Mouse (Mus musculus) CH12.LX (cell line): Measurements from ENCODE around the gene Prep. TPM values are rescaled to one million over a fixed set of nuclear protein-coding genes. Genes with fewer than 3 reads are reported as not detected.

ENCODE experiments used
- DNase-seq: peaks from one replicate; pipeline ENCODE4 v3.0.0-alpha.2; 2013; ENCODE audit errors: extremely low read depth
- H3K27ac ChIP-seq: 2 replicates; pipeline ENCODE4 v1.5.1; 2012; ENCODE audit warnings: low read depth, mild to moderate bottlenecking, control low read depth, moderate library complexity; ENCODE audit not compliant: insufficient read depth
- H3K27me3 ChIP-seq: replicated peaks from 2 replicates; pipeline ENCODE3; 2012; ENCODE audit warnings: inconsistent platforms
- H3K36me3 ChIP-seq, 2 experiments: replicated peaks in 1 of 2; 2 replicates each; pipeline versions ENCODE3 to v1.6.1; 2012; ENCODE audit warnings: inconsistent platforms in 1 of 2, low read length in 1 of 2, mild to moderate bottlenecking in 1 of 2, mixed read lengths in 1 of 2, moderate library complexity in 1 of 2; ENCODE audit not compliant: control insufficient read depth in 1 of 2, insufficient read depth in 1 of 2
- H3K4me1 ChIP-seq, 2 experiments: 2 replicates each; pipeline ENCODE4 v1.6.1; 2012; ENCODE audit warnings: inconsistent platforms in 1 of 2, moderate library complexity in 1 of 2; ENCODE audit not compliant: insufficient read depth in 2 of 2, control insufficient read depth in 1 of 2
- H3K4me2 ChIP-seq: 2 replicates; pipeline ENCODE4 v1.6.1; 2012; ENCODE audit warnings: low read depth, mild to moderate bottlenecking, control low read depth; ENCODE audit not compliant: poor library complexity, insufficient read depth, severe bottlenecking
- H3K4me3 ChIP-seq, 3 experiments: fragments of 150-350 bp in 1 of 3; sonication (generic) in 1 of 3; replicated peaks in 1 of 3; 2 replicates each; pipeline versions ENCODE3 to v1.5.1; 2011 to 2012; ENCODE audit warnings: low read depth in 2 of 3, low read length in 2 of 3, mild to moderate bottlenecking in 2 of 3, moderate library complexity in 2 of 3, control low read depth in 1 of 3, improper control_type of control experiment in 1 of 3, inconsistent platforms in 1 of 3, mixed read lengths in 1 of 3; ENCODE audit not compliant: poor library complexity in 1 of 3
- H3K79me2 ChIP-seq: replicated peaks from 2 replicates; pipeline ENCODE4 v1.6.1; 2012; ENCODE audit warnings: mild to moderate bottlenecking, moderate library complexity; ENCODE audit not compliant: control insufficient read depth, poor library complexity, insufficient read depth, severe bottlenecking; ENCODE audit errors: extremely low read depth
- H3K9ac ChIP-seq: 2 replicates; pipeline ENCODE4 v1.6.1; 2012; ENCODE audit warnings: low read depth, mild to moderate bottlenecking, control low read depth, moderate library complexity; ENCODE audit not compliant: insufficient read depth
- H3K9me3 ChIP-seq: replicated peaks from 2 replicates; pipeline ENCODE3; 2012; ENCODE audit warnings: low read length, inconsistent platforms, mixed read lengths
- CHD1 ChIP-seq: IDR thresholded peaks from 2 replicates; pipeline ENCODE4 v1.6.1; 2012; ENCODE audit warnings: low read depth, low read length, improper control_type of control experiment, inconsistent platforms
- CHD2 ChIP-seq: IDR thresholded peaks from 2 replicates; pipeline ENCODE4 v1.6.1; 2011; ENCODE audit warnings: low read length, improper control_type of control experiment
- CTCF ChIP-seq, 2 experiments: IDR thresholded peaks in 1 of 2; conservative IDR thresholded peaks in 1 of 2; 2 replicates each; pipeline ENCODE4 v1.5.1; 2011 to 2012; ENCODE audit warnings: low read depth in 2 of 2, low read length in 2 of 2, improper control_type of control experiment in 1 of 2, inconsistent platforms in 1 of 2, mild to moderate bottlenecking in 1 of 2, moderate library complexity in 1 of 2
- E2F4 ChIP-seq: IDR thresholded peaks from 2 replicates; pipeline ENCODE4 v1.6.1; 2011; ENCODE audit warnings: low read depth, low read length, improper control_type of control experiment; ENCODE audit not compliant: insufficient replicate concordance
- ELF1 ChIP-seq: IDR thresholded peaks from 2 replicates; pipeline ENCODE4 v1.6.1; 2014; ENCODE audit warnings: low read depth, mild to moderate bottlenecking, inconsistent platforms, low read length, improper control_type of control experiment
- EP300 ChIP-seq: IDR thresholded peaks from 2 replicates; pipeline ENCODE4 v1.6.1; 2011; ENCODE audit warnings: low read length, improper control_type of control experiment
- GABPA ChIP-seq: IDR thresholded peaks from 2 replicates; pipeline ENCODE4 v1.6.1; 2012; ENCODE audit warnings: low read depth, low read length, improper control_type of control experiment, inconsistent platforms; ENCODE audit not compliant: insufficient replicate concordance
- JUN ChIP-seq: IDR thresholded peaks from 2 replicates; pipeline ENCODE4 v1.6.1; 2011; ENCODE audit warnings: low read depth, mild to moderate bottlenecking, low read length, improper control_type of control experiment, moderate library complexity; ENCODE audit not compliant: insufficient read depth
- JUND ChIP-seq: conservative IDR thresholded peaks from 2 replicates; pipeline ENCODE4 v1.6.1; 2011; ENCODE audit warnings: low read depth, low read length, improper control_type of control experiment
- MAFK ChIP-seq: IDR thresholded peaks from 2 replicates; pipeline ENCODE4 v1.6.1; 2011; ENCODE audit warnings: low read length, improper control_type of control experiment; ENCODE audit not compliant: insufficient replicate concordance
- MAX ChIP-seq: IDR thresholded peaks from 2 replicates; pipeline ENCODE4 v1.6.1; 2011; ENCODE audit warnings: low read length, improper control_type of control experiment
- MAZ ChIP-seq: IDR thresholded peaks from 2 replicates; pipeline ENCODE4 v1.6.1; 2012; ENCODE audit warnings: low read depth, mild to moderate bottlenecking, inconsistent platforms, low read length, improper control_type of control experiment, moderate library complexity
- MEF2A ChIP-seq: IDR thresholded peaks from 2 replicates; pipeline ENCODE4 v1.6.1; 2014; ENCODE audit warnings: low read depth, mild to moderate bottlenecking, inconsistent platforms, low read length, improper control_type of control experiment, borderline replicate concordance
- MXI1 ChIP-seq: IDR thresholded peaks from 2 replicates; pipeline ENCODE4 v1.6.1; 2011; ENCODE audit warnings: mild to moderate bottlenecking, low read depth, low read length, improper control_type of control experiment
- MYC ChIP-seq: IDR thresholded peaks from 2 replicates; pipeline ENCODE4 v1.6.1; 2011; ENCODE audit warnings: low read depth, mild to moderate bottlenecking, improper control_type of control experiment, low read length
- NELFE ChIP-seq: IDR thresholded peaks from 2 replicates; pipeline ENCODE4 v1.6.1; 2011; ENCODE audit warnings: low read depth, low read length, improper control_type of control experiment
- POLR2A ChIP-seq: IDR thresholded peaks from 2 replicates; pipeline ENCODE4 v1.6.1; 2011; ENCODE audit warnings: low read depth, mild to moderate bottlenecking, improper control_type of control experiment, low read length
- POLR2AphosphoS2 ChIP-seq: IDR thresholded peaks from 2 replicates; pipeline ENCODE4 v1.6.1; 2011; ENCODE audit warnings: low read depth, low read length, improper control_type of control experiment
- RAD21 ChIP-seq: IDR thresholded peaks from 2 replicates; pipeline ENCODE4 v1.6.1; 2011; ENCODE audit warnings: low read depth, mild to moderate bottlenecking, low read length, improper control_type of control experiment, moderate library complexity
- SIN3A ChIP-seq: IDR thresholded peaks from 2 replicates; pipeline ENCODE4 v1.6.1; 2012; ENCODE audit warnings: low read length, improper control_type of control experiment, inconsistent platforms
- UBTF ChIP-seq: IDR thresholded peaks from 2 replicates; pipeline ENCODE4 v1.6.1; 2012; ENCODE audit warnings: low read depth, mild to moderate bottlenecking, inconsistent platforms, low read length, improper control_type of control experiment, moderate library complexity
- USF1 ChIP-seq: IDR thresholded peaks from 2 replicates; pipeline ENCODE4 v1.6.1; 2014; ENCODE audit warnings: low read depth, mild to moderate bottlenecking, inconsistent platforms, low read length, improper control_type of control experiment
- ZKSCAN1 ChIP-seq: IDR thresholded peaks from 2 replicates; pipeline ENCODE4 v1.6.1; 2012; ENCODE audit warnings: low read depth, inconsistent platforms, low read length, improper control_type of control experiment, borderline replicate concordance
- ZMIZ1 ChIP-seq: IDR thresholded peaks from 2 replicates; pipeline ENCODE4 v1.6.1; 2012; ENCODE audit warnings: low read depth, mild to moderate bottlenecking, inconsistent platforms, low read length, improper control_type of control experiment
- ZNF384 ChIP-seq: IDR thresholded peaks from 2 replicates; pipeline ENCODE4 v1.6.1; 2012; ENCODE audit warnings: low read depth, low read length, improper control_type of control experiment, inconsistent platforms
- dilution Hi-C: fragments of 300-500 bp; cut with MboI; formaldehyde crosslinking; loops from 2 replicates; pipeline ENCODE4 v1.14.3; 2020; ENCODE audit warnings: low sequenced_read_pairs; ENCODE audit not compliant: extremely low pct_unique_long_range_greater_than_20kb, extremely low pct_ligation_motif_present
- in situ Hi-C: fragments of 300-500 bp; cut with MboI; formaldehyde crosslinking; loops from 3 replicates; pipeline ENCODE4 v1.14.3; 2019; ENCODE audit warnings: low sequenced_read_pairs, low pct_ligation_motif_present, low pct_unique_long_range_greater_than_20kb, mixed read lengths
- polyA plus RNA-seq: library from polyadenylated mRNA; unstranded; fragments of >175 nt; gene quantifications from 2 replicates; pipeline ENCODE4 v1.2.1, GENCODE M21; 2012; ENCODE audit warnings: low read depth; ENCODE audit not compliant: insufficient read length
- total RNA-seq, 2 experiments: library from RNA; depleted of rRNA; stranded (reverse); fragments of 300-350 nt in 1 of 2; fragments of >200 nt in 1 of 2; gene quantifications; 2 replicates each; pipeline ENCODE4 v1.2.3; 2012 to 2014

Gene Prep
- total and polyA plus RNA-seq, 3 experiments = 17.6 to 28.2 (median 25.7) TPM

- no peak overlapping the region for H3K9ac ChIP-seq
- H3K27ac ChIP-seq = no peak overlapping the region
- DNase-seq = no peak
- no peak overlapping the region for H3K4me2 ChIP-seq
- H3K9me3 ChIP-seq = no peaks in the 10 kb centered on the region
- no peak overlapping the region for H3K4me3 ChIP-seq
- H3K27me3 ChIP-seq = no peaks in the 10 kb centered on the region
- TF ChIP-seq ZKSCAN1 (no peak), USF1 (no peak), CHD1 (no peak), MAX (no peak), CTCF (conservative IDR thresholded peaks at IDR 0.05 in 1 of 2, IDR thresholded peaks at IDR 0.05 in 1 of 2; ENCODE audit: low read depth in 2 of 2, low read length in 2 of 2) (no peak), MAZ (no peak), SIN3A (no peak), ZMIZ1 (no peak), UBTF (no peak), CHD2 (no peak), MXI1 (no peak), POLR2AphosphoS2 (no peak), JUND (no peak), ELF1 (no peak), EP300 (no peak), POLR2A (no peak)
- peaks cover 68 to 99% of the 10 kb centered on the region in 2 experiments for H3K36me3 ChIP-seq
- dilution Hi-C loops (no loop called here), in situ Hi-C loops (no loop called here)
- H3K79me2 ChIP-seq = no peaks in the 10 kb centered on the region
- no peaks in the 10 kb centered on the region for H3K4me1 ChIP-seq
Measured at GRCm38 (mm10) chr10:45151137-45151536, 84.1 kb downstream of the Prep start.

DNA sequence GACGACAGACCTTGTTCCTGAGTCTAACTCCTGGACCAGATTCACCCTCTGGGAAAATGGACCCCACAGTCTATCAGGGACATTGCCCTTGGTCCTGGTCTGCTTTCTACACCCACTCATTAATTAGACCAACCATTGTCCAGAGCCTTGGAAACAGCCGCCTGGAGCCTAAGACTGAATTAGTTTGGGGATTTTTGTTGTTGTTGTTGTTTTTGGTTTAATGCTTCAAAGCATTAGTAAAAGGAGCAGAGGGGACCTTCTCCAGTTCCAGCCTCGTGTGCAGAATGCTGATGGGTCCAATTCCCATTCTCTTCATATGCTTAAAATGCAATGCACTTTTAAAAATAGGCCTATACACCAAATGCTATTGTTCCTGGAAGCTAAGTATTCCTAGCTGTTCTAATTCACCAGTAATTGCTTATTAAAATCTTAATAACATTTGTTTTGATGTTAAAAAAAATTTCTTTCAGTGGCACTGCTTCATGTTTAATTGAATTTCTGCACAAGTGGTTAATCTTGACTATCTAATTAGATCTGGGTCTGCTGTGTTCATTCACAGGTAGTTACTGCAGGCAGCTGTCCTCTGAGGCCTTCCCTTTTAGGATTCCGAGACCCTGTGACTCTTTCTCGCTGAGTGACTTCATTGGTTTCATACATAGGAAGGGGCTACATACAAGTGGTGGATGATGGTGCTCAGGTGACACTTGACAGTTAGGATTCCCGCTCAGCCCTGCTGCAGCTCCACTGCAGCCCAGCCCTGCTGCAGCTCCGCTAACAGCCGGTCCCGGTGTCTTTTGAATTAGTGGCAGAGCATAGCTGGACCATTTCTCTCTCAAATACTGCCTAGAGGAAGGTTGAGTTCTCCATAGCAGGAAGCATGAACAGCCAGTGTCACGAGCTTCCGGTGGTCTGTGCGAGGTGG lies 85.0 kb downstream of the Prep start:
- no peak for DNase-seq
- no peak for TF ChIP-seq POLR2A
- no peak for TF ChIP-seq NELFE
- TF ChIP-seq E2F4 = no peak
- no peak for TF ChIP-seq CHD1
- no peak for TF ChIP-seq GABPA
- TF ChIP-seq ZMIZ1 = no peak
- TF ChIP-seq SIN3A = no peak
- TF ChIP-seq MXI1 = no peak
- no peak for TF ChIP-seq JUN
- TF ChIP-seq MYC = no peak
- TF ChIP-seq MAFK = no peak
- no peak for TF ChIP-seq CHD2
- TF ChIP-seq POLR2AphosphoS2 = no peak
- TF ChIP-seq RAD21 = no peak
- TF ChIP-seq MAZ = no peak
- no peak for TF ChIP-seq ZNF384
- no peak for TF ChIP-seq MEF2A
- Histone ChIP-seq H3K4me2 (no peak overlapping the region), H3K4me1 (no peaks in the 10 kb centered on the region), H3K27me3 (no peaks in the 10 kb centered on the region), H3K79me2 (no peaks in the 10 kb centered on the region), H3K9me3 (no peaks in the 10 kb centered on the region), H3K27ac (no peak overlapping the region), H3K9ac (no peak overlapping the region), H3K36me3 (peaks cover 68 to 98% of the 10 kb centered on the region in 2 experiments), H3K4me3 (no peak overlapping the region)
- in situ Hi-C loops = no loop called here
- dilution Hi-C loops = no loop called here
